Mouse (Mus musculus) c-Kit-positive CD71-positive TER-119-negative erythroid progenitor cells, embryonic 14.5 days (primary cell): ENCODE data around the gene Usp49.
A peak's percentile ranks its signal among the peaks of the same experiment; 100 is the strongest.

Experiments used
- DNase-seq: peaks from one replicate; pipeline ENCODE4 v3.0.0-alpha.2; 2013; ENCODE audit warnings: low read depth

Gene Usp49

GRCm38 (mm10) chr17:47694503-47695336 is 64.2 kb downstream of the Usp49 start, which contains the start of gene Prickle4:
Gene Prickle4, minus strand, starts transcription at chr17:47694736.
- peak; percentile 85 for DNase-seq

DNA sequence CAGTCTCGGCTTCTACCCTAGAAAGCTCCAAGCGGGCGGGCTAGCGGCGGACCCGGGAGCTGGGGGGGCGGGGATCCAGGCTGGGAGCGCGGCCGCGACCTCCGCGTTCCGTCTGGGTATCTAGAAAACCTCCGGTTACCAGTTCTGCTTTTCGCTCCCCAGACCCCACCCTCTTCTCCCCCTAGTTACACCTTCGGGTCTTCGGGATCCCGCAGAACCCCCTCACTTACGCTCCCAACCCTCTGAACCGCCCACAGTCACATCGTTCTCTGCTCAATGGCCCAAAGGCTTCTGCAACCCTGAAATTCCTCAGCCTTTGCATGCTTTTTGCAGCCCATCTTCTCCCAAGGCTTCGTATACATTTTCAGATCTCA is 64.8 kb downstream of the Usp49 start:
- no peak for DNase-seq

DNA sequence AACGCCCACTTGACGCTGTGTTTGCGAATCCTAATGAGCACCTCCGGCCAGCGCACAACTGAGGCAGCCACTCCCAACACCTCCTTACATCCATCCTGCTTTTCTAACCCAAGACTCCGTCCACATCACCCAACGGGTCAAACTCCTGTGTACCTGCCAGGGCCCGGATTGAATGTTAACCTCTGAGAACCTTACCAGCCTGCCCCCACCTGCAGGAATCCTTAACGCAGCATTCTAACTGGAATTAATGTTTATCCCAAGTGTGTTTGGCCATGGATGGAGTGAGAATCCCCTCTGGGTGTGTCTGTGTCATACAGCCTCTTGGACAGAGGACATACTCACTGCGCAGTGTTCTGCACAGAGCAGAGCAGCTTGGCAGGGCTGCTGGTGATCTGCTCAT is 67.7 kb downstream of the Usp49 start:
- no peak for DNase-seq

DNA sequence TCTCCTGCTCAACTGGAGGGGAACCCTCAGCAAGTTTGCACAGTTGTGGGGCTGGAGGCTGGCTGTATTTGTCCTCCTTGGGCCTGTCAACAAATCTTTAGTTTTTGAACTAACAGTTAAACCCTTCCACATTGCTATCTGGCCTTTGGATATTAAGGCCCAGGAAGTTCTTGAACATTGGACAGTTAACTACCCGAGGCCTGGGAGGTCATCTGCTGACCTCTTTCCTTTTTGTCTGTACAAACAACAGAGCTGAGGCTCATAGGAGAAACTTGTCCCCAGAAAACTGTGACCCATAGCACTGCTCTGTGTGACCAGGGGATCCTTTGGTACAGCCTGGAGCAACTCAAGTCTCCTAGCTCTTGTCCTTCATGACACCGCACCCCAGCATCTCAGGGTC is 68.6 kb downstream of the Usp49 start:
- no peak for DNase-seq

GRCm38 (mm10) chr17:47701793-47702192 is 71.3 kb downstream of the Usp49 start:
- no peak for DNase-seq

- no peak for DNase-seq
Measured at GRCm38 (mm10) chr17:47702548-47703345, 72.3 kb downstream of the Usp49 start.

DNA sequence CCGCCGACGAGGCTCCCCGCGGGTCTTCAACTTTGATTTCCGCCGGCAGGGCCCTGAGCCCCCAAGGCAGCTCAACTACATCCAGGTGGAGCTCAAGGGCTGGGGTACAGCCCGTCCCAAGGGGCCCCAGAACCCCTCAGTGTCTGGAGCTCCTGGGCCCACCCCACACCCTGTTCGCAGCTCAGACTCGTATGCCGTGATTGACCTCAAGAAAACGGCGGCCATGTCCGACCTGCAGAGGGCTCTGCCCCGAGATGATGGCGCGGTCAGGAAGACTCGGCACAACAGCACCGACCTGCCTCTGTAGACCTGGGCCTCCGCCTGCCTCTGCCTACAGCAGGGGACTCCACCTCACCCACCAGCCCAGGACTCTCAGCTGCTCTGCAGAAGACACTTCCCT is 73.1 kb downstream of the Usp49 start:
- no peak for DNase-seq

GRCm38 (mm10) chr17:47704692-47705091 is 74.2 kb downstream of the Usp49 start:
- no peak for DNase-seq

DNA sequence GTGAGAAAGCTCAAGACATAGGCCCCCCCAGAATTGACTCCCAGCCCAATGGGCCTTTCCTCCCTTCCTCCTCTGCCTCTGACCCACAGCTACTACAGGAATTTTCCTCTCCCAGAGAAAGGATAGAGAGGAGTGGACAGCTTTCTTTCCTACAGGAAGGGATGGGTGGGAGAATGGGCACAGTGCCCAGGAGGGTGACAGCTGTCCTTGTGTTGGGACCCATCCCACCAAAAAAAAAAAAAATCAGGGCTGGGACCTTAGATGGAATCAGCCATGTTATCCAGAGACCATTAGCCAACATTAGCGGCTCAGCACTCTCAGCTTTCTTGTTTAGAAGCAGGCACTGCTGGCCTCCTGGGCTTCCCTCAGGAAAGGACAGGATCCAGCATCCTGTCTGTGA is 75.7 kb downstream of the Usp49 start:
- DNase-seq: no peak

DNA sequence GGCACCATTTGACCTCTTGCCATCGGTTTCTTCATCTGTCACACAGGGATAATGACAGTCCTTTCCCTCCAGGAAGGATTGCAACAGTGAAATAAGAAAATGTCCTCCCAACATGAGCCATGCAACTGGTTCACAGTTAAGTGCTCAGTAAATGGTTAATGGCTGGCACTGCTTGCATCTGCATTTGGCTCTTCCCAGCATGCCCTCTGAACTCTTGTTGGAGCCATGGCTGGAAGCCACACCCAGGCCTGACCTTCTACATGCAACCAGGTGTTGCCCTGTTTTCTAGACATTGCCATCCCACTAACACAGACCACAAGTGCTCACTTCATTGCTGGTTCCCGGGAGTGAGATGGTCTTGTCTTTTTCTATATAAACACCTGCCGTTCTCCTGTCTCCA is 77.5 kb downstream of the Usp49 start:
- DNase-seq: no peak

GRCm38 (mm10) chr17:47708972-47709371 is 78.5 kb downstream of the Usp49 start:
- DNase-seq: no peak

GRCm38 (mm10) chr17:47710036-47710435 is 79.5 kb downstream of the Usp49 start:
- DNase-seq: no peak

DNA sequence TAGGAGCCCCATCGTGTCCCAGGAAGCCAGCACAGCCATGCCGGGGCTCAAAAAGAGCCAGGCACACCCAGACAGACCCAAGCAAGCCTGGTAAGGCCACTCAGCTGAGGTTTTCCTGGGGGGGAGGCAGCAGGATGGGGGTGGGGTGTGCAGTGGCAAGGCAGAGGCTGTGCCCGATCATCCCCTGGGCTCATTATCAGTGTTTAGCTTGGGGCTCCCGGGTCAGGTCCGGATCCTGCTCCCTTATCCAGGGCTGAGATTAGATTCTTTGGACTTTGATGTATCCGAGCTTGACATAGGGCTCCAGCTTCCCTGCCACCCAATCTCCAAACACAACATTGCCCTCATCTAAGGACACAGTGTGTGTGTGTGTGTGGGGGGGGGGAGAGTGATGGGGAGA is 81.4 kb downstream of the Usp49 start:
- no peak for DNase-seq

DNA sequence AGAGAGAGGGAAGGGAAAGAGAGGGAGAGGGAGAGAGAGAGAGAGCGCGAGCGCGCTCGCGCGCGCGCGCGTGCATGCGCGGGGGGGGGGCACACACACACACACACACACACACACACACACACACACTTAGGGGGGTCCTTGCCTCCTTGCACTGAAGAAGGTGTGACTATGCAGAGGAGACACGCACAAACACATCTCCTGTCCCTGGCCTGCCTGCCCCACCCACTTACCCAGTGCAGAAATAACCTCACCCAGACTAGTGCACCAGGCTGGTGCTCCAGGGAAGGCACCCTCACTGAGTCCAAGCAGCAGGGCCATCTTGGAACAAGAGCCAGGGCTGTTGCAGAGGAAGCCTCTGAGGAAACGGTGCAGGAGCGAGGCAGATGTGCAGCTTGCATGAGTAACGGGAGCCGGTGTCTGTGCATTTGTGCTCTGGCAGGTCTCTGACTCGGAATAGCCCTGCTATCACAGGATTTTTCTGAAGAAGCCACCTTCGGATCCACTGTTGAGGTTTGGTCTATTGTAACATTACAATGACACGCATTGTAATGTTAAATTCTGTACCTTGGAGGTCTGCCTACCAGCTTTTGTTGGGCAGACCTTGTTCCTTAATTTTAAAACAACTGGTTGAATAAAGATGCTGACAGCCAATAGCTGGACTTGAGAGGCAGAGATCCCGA is 82.5 kb downstream of the Usp49 start:
- DNase-seq: no peak

- DNase-seq: no peak
Measured at GRCm38 (mm10) chr17:47715037-47715436, 84.5 kb downstream of the Usp49 start.

DNA sequence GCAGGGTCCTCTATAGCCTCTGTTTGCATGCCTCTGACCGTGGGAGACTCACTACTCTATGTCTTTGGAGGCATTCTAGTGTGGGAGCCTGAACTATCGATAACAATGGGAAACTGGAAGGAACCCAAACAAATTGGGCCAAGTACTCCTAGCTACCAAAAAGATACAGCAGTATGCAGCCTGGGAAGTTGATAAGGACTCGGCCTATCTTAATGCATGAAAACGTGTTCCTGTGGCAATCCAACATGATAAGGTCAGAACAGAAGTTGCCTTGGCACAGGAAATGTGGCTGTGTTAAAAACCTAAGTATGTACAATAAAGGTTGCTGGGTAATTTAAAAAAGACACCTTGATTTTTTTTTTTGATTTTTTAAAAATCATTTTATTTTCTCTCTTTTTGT is 90.7 kb downstream of the Usp49 start:
- DNase-seq: no peak

DNA sequence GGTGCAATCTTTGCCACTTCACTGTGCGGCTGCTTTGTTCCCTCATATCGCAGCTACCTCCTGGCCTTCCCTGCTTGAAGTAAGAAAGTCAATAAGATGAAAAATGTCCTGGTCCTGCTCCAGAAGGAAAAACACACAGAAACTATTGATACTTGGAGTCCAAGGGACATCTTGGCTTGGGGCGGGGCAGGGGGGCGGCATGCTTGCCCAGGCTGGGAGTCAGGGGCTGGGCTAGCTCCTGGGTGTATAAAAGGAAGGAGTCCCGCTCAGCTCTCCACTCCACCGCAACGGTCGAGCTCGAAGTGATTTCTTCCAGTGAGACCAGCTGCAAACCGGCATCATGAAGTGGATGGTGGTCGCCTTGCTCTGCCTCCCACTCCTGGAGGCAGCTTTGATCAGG is 96.1 kb downstream of the Usp49 start, which contains the start of gene Pgc:
Pgc (plus strand) TSS at position 277 of the 400 bp plus-strand sequence.
- DNase-seq: no peak

- DNase-seq: no peak
Measured at GRCm38 (mm10) chr17:47730633-47731575, 100.4 kb downstream of the Usp49 start.

- DNase-seq: no peak
Measured at GRCm38 (mm10) chr17:47735553-47736100, 105.1 kb downstream of the Usp49 start.
